Mouse (Mus musculus) retina, embryonic 14.5 days (tissue): ENCODE measurements at regions not wholly inside any gene's neighbourhood (a gene's known extent, or its start where the extent isn't known, plus 50 kb on each side); places are given as distances from the start of the nearest gene placed in this dataset.

ENCODE experiments used
- DNase-seq: peaks from one replicate; pipeline ENCODE4 v3.0.0-alpha.2; 2015; ENCODE audit warnings: low spot score

- DNase-seq, result no peak
These were observed 106.6 kb upstream of the Lipc start for GRCm38 (mm10) chr9:71058655-71059054.

- DNase-seq, result no peak
These were observed 104.8 kb upstream of the Lipc start for GRCm38 (mm10) chr9:71056836-71057235.

GRCm38 (mm10) chr9:71043899-71044298 lies 91.9 kb upstream of the Lipc start:
- no peak for DNase-seq

- DNase-seq, result no peak
These were observed 83.3 kb upstream of the Lipc start for GRCm38 (mm10) chr9:71035286-71035685.

- no peak for DNase-seq
These were observed 80.1 kb upstream of the Lipc start for GRCm38 (mm10) chr9:71032156-71032555.

GRCm38 (mm10) chr9:71030203-71030921 lies 78.3 kb upstream of the Lipc start:
- no peak for DNase-seq

GRCm38 (mm10) chr9:71028102-71028501 lies 76.1 kb upstream of the Lipc start:
- DNase-seq, result no peak

- no peak for DNase-seq
These were observed 75.6 kb upstream of the Lipc start for GRCm38 (mm10) chr9:71027626-71028025.

- DNase-seq, result no peak
These were observed 73.2 kb upstream of the Lipc start for GRCm38 (mm10) chr9:71025196-71025595.

GRCm38 (mm10) chr9:71018206-71018605 lies 66.2 kb upstream of the Lipc start:
- no peak for DNase-seq

- no peak for DNase-seq
These were observed 65.6 kb upstream of the Lipc start for GRCm38 (mm10) chr9:71017396-71018179.

- DNase-seq, result no peak
These were observed 63.9 kb upstream of the Lipc start for GRCm38 (mm10) chr9:71015942-71016341.

- DNase-seq, result no peak
These were observed 63.4 kb upstream of the Lipc start for GRCm38 (mm10) chr9:71015400-71015799.

- no peak for DNase-seq
These were observed 60.4 kb upstream of the Lipc start for GRCm38 (mm10) chr9:71012399-71012798.

- peak; percentile 54 for DNase-seq
These were observed 52.6 kb upstream of the Lipc start for GRCm38 (mm10) chr9:71004631-71005030.
